Mouse (Mus musculus): ENCODE results near the gene Fbxw11. TPM values are rescaled to one million over a fixed set of nuclear protein-coding genes. Genes with fewer than 3 reads are reported as not detected.

The Fbxw11 gene
- polyA plus RNA-seq, 1 experiment: 44.5 TPM

GRCm38 (mm10) chr11:32718371-32718770, 75.8 kb downstream of the Fbxw11 start:
- no peak overlapping the region for H3K4me3 ChIP-seq
- H3K79me2 ChIP-seq (ENCODE audit: control insufficient read depth, insufficient read depth): peaks cover 57% of the 10 kb centered on the region
- H3K4me2 ChIP-seq (ENCODE audit: low read depth): no peak overlapping the region
- peaks cover 6% of the 10 kb centered on the region for H3K36me3 ChIP-seq (ENCODE audit: control insufficient read depth, insufficient read depth)
- no peak for TF ChIP-seq E2F4 (IDR thresholded peaks at IDR 0.05; ENCODE audit: insufficient read depth)
- no peak for TF ChIP-seq TCF3 (IDR thresholded peaks at IDR 0.05; ENCODE audit: insufficient read length, low read depth)
- peak; percentile 62 for TF ChIP-seq REST (IDR thresholded peaks at IDR 0.05; ENCODE audit: insufficient read depth, insufficient read length)
- TF ChIP-seq CEBPB (IDR thresholded peaks at IDR 0.05; ENCODE audit: insufficient read depth, poor library complexity, severe bottlenecking): no peak
- TF ChIP-seq SRF (IDR thresholded peaks at IDR 0.05; ENCODE audit: control insufficient read depth, insufficient read length, low read depth): no peak
- no peak for TF ChIP-seq USF1 (IDR thresholded peaks at IDR 0.05; ENCODE audit: low read depth)
- TF ChIP-seq MAX (IDR thresholded peaks at IDR 0.05; ENCODE audit: low read depth): no peak
- peak; percentile 18 for TF ChIP-seq TCF12 (IDR thresholded peaks at IDR 0.05; ENCODE audit: insufficient read depth, poor library complexity, severe bottlenecking)
- peak in 2 of 3 experiments; percentile 84 to 85 for TF ChIP-seq MYOG (IDR thresholded peaks at IDR 0.05; ENCODE audit: control insufficient read depth in 1 of 3, insufficient read depth in 1 of 3, insufficient read length in 2 of 3, low read depth in 2 of 3)
- peak; percentile 43 to 72 (median 49) for TF ChIP-seq MYOD1 (IDR thresholded peaks at IDR 0.05; ENCODE audit: control insufficient read depth in 1 of 3, insufficient read length in 2 of 3, low read depth in 2 of 3)
- no peak for TF ChIP-seq POLR2AphosphoS2 (IDR thresholded peaks at IDR 0.05; ENCODE audit: insufficient read length, low read depth)
- TF ChIP-seq POLR2A (IDR thresholded peaks at IDR 0.05; ENCODE audit: insufficient read length, low read depth): no peak
- no peak overlapping the region for H3ac ChIP-seq (ENCODE audit: control insufficient read depth, insufficient read length)
- no peaks in the 10 kb centered on the region for H3K27me3 ChIP-seq (ENCODE audit: control insufficient read depth, insufficient read depth, insufficient read length)

DNA sequence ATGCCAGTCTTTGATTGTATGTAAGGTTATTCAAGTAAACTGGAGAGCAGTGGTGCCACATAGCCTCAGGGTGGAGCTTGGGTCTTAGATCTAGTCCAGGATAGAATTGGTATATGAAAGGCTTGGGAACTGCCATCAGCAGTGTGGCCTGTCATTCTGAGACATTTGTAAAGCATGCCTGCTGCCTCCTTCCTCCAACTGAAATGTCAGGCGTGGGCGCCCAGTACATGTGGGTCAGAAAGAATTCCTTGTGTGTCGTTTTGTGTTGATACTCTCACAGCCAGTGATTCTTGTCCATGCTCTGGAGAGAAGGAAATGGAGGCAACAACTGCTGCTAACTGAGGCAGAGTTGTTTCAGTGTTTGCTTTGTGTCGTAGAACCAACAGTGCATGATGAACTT, 76.5 kb downstream of the Fbxw11 start:
- Histone ChIP-seq H3K27me3 (ENCODE audit: control insufficient read depth, insufficient read depth, insufficient read length) (no peaks in the 10 kb centered on the region), H3K79me2 (ENCODE audit: control insufficient read depth, insufficient read depth) (peaks cover 54% of the 10 kb centered on the region), H3K4me2 (ENCODE audit: low read depth) (no peak overlapping the region), H3K4me3 (no peak overlapping the region), H3K36me3 (ENCODE audit: control insufficient read depth, insufficient read depth) (peaks cover under 1% of the 10 kb centered on the region), H3ac (ENCODE audit: control insufficient read depth, insufficient read length) (no peak overlapping the region)
- TF ChIP-seq POLR2AphosphoS2 (IDR thresholded peaks at IDR 0.05; ENCODE audit: insufficient read length, low read depth) (no peak), MAX (IDR thresholded peaks at IDR 0.05; ENCODE audit: low read depth) (no peak), TCF12 (IDR thresholded peaks at IDR 0.05; ENCODE audit: insufficient read depth, poor library complexity, severe bottlenecking) (no peak), SRF (IDR thresholded peaks at IDR 0.05; ENCODE audit: control insufficient read depth, insufficient read length, low read depth) (no peak), E2F4 (IDR thresholded peaks at IDR 0.05; ENCODE audit: insufficient read depth) (no peak), POLR2A (IDR thresholded peaks at IDR 0.05; ENCODE audit: insufficient read length, low read depth) (no peak), TCF3 (IDR thresholded peaks at IDR 0.05; ENCODE audit: insufficient read length, low read depth) (no peak), MYOD1 (IDR thresholded peaks at IDR 0.05; ENCODE audit: control insufficient read depth in 1 of 3, insufficient read length in 2 of 3, low read depth in 2 of 3) (no peak), USF1 (IDR thresholded peaks at IDR 0.05; ENCODE audit: low read depth) (no peak), MYOG (IDR thresholded peaks at IDR 0.05; ENCODE audit: control insufficient read depth in 1 of 3, insufficient read depth in 1 of 3, insufficient read length in 2 of 3, low read depth in 2 of 3) (no peak), REST (IDR thresholded peaks at IDR 0.05; ENCODE audit: insufficient read depth, insufficient read length) (no peak), CEBPB (IDR thresholded peaks at IDR 0.05; ENCODE audit: insufficient read depth, poor library complexity, severe bottlenecking) (no peak)

- Histone ChIP-seq H3K79me2 (ENCODE audit: control insufficient read depth, insufficient read depth) (peaks cover 18% of the 10 kb centered on the region), H3K4me2 (ENCODE audit: low read depth) (no peak overlapping the region), H3K27me3 (ENCODE audit: control insufficient read depth, insufficient read depth, insufficient read length) (no peaks in the 10 kb centered on the region), H3K36me3 (ENCODE audit: control insufficient read depth, insufficient read depth) (no peaks in the 10 kb centered on the region), H3ac (ENCODE audit: control insufficient read depth, insufficient read length) (no peak overlapping the region), H3K4me3 (no peak overlapping the region)
- TF ChIP-seq TCF3 (IDR thresholded peaks at IDR 0.05; ENCODE audit: insufficient read length, low read depth) (no peak), MYOD1 (IDR thresholded peaks at IDR 0.05; ENCODE audit: control insufficient read depth in 1 of 3, insufficient read length in 2 of 3, low read depth in 2 of 3) (no peak), USF1 (IDR thresholded peaks at IDR 0.05; ENCODE audit: low read depth) (no peak), SRF (IDR thresholded peaks at IDR 0.05; ENCODE audit: control insufficient read depth, insufficient read length, low read depth) (no peak)
These were observed 80.1 kb downstream of the Fbxw11 start for GRCm38 (mm10) chr11:32722653-32723052.

DNA sequence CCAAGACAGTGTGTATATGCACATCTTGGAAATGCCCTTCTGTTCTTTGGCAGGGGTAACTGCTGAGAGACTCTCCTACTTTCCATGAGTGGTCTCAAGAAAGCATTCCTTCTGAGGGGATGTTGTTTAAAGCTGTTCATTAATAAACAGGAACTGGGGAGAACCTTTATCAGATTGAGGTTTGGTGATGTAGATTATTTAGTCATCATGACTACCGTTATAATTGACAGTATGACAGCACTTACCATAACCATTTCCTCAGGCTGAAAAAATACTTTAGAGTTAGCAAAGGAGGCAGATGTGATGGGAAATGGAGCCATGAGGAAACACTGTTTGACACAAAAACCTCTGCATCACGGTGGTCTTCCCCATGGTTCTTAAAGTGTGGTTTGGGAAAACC, 80.8 kb downstream of the Fbxw11 start:
- Histone ChIP-seq H3K4me2 (ENCODE audit: low read depth) (no peak overlapping the region), H3ac (ENCODE audit: control insufficient read depth, insufficient read length) (no peak overlapping the region), H3K36me3 (ENCODE audit: control insufficient read depth, insufficient read depth) (no peaks in the 10 kb centered on the region), H3K4me3 (no peak overlapping the region), H3K79me2 (ENCODE audit: control insufficient read depth, insufficient read depth) (peaks cover 13% of the 10 kb centered on the region), H3K27me3 (ENCODE audit: control insufficient read depth, insufficient read depth, insufficient read length) (no peaks in the 10 kb centered on the region)
- TF ChIP-seq MYOD1 (IDR thresholded peaks at IDR 0.05; ENCODE audit: control insufficient read depth in 1 of 3, insufficient read length in 2 of 3, low read depth in 2 of 3): no peak
- no peak for TF ChIP-seq TCF3 (IDR thresholded peaks at IDR 0.05; ENCODE audit: insufficient read length, low read depth)
- TF ChIP-seq POLR2AphosphoS2 (IDR thresholded peaks at IDR 0.05; ENCODE audit: insufficient read length, low read depth): no peak
- TF ChIP-seq E2F4 (IDR thresholded peaks at IDR 0.05; ENCODE audit: insufficient read depth): no peak
- no peak for TF ChIP-seq MYOG (IDR thresholded peaks at IDR 0.05; ENCODE audit: control insufficient read depth in 1 of 3, insufficient read depth in 1 of 3, insufficient read length in 2 of 3, low read depth in 2 of 3)
- TF ChIP-seq TCF12 (IDR thresholded peaks at IDR 0.05; ENCODE audit: insufficient read depth, poor library complexity, severe bottlenecking): no peak
- no peak for TF ChIP-seq USF1 (IDR thresholded peaks at IDR 0.05; ENCODE audit: low read depth)
- no peak for TF ChIP-seq MAX (IDR thresholded peaks at IDR 0.05; ENCODE audit: low read depth)

GRCm38 (mm10) chr11:32725171-32725570, 82.6 kb downstream of the Fbxw11 start:
- TF ChIP-seq USF1 (IDR thresholded peaks at IDR 0.05; ENCODE audit: low read depth) (no peak), POLR2AphosphoS2 (IDR thresholded peaks at IDR 0.05; ENCODE audit: insufficient read length, low read depth) (no peak), POLR2A (IDR thresholded peaks at IDR 0.05; ENCODE audit: insufficient read length, low read depth) (no peak), MAX (IDR thresholded peaks at IDR 0.05; ENCODE audit: low read depth) (no peak), MYOG (IDR thresholded peaks at IDR 0.05; ENCODE audit: control insufficient read depth in 1 of 3, insufficient read depth in 1 of 3, insufficient read length in 2 of 3, low read depth in 2 of 3) (no peak), REST (IDR thresholded peaks at IDR 0.05; ENCODE audit: insufficient read depth, insufficient read length) (no peak), SRF (IDR thresholded peaks at IDR 0.05; ENCODE audit: control insufficient read depth, insufficient read length, low read depth) (no peak), CEBPB (IDR thresholded peaks at IDR 0.05; ENCODE audit: insufficient read depth, poor library complexity, severe bottlenecking) (no peak), TCF3 (IDR thresholded peaks at IDR 0.05; ENCODE audit: insufficient read length, low read depth) (no peak), MYOD1 (IDR thresholded peaks at IDR 0.05; ENCODE audit: control insufficient read depth in 1 of 3, insufficient read length in 2 of 3, low read depth in 2 of 3) (no peak)
- H3K36me3 ChIP-seq (ENCODE audit: control insufficient read depth, insufficient read depth): peaks cover 5% of the 10 kb centered on the region
- no peak overlapping the region for H3K4me3 ChIP-seq

More at GRCm38 (mm10) chr11:32725171-32725570, 82.6 kb downstream of the Fbxw11 start:
- Histone ChIP-seq H3K27me3 (ENCODE audit: control insufficient read depth, insufficient read depth, insufficient read length) (no peaks in the 10 kb centered on the region), H3K79me2 (ENCODE audit: control insufficient read depth, insufficient read depth) (no peaks in the 10 kb centered on the region), H3K4me2 (ENCODE audit: low read depth) (no peak overlapping the region), H3ac (ENCODE audit: control insufficient read depth, insufficient read length) (no peak overlapping the region)
